Mouse (Mus musculus): ENCODE measurements around the gene Hadh. TPM values are rescaled to one million over a fixed set of nuclear protein-coding genes. Genes with fewer than 3 reads are reported as not detected.

Gene Hadh
- polyA plus RNA-seq, 1 experiment: 41.0 TPM

DNA sequence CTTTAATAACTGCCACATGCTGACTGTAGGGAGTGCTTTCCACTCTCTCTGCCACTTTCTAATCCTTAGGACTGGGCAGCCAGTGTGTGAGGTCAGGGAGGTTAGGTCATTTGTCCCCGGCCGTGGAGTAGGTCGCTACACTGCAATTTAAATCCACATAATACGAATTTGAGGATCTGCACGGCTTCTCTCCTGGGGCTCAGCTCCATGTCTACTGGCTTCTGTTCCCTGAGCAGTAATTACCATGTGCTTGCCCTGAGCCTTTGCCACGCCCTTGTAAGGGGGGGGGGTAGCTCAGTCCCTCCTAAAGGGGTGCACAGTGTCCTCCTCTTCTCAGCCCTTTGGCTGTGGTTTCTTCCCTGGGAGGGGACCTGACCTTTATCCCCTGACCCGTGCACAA is 69.6 kb downstream of the Hadh start:
- Histone ChIP-seq H3K4me1 (ENCODE audit: control insufficient read depth, insufficient read depth, low read length) (no peaks in the 10 kb centered on the region), H3K4me3 (ENCODE audit: insufficient read depth, low read length) (no peak overlapping the region), H3K27ac (ENCODE audit: insufficient read depth, low read depth, low read length) (no peak overlapping the region)
- TF ChIP-seq CTCF (IDR thresholded peaks at IDR 0.05; ENCODE audit: low read depth, low read length) (no peak), POLR2A (IDR thresholded peaks at IDR 0.05; ENCODE audit: borderline replicate concordance, low read depth, low read length) (no peak)

DNA sequence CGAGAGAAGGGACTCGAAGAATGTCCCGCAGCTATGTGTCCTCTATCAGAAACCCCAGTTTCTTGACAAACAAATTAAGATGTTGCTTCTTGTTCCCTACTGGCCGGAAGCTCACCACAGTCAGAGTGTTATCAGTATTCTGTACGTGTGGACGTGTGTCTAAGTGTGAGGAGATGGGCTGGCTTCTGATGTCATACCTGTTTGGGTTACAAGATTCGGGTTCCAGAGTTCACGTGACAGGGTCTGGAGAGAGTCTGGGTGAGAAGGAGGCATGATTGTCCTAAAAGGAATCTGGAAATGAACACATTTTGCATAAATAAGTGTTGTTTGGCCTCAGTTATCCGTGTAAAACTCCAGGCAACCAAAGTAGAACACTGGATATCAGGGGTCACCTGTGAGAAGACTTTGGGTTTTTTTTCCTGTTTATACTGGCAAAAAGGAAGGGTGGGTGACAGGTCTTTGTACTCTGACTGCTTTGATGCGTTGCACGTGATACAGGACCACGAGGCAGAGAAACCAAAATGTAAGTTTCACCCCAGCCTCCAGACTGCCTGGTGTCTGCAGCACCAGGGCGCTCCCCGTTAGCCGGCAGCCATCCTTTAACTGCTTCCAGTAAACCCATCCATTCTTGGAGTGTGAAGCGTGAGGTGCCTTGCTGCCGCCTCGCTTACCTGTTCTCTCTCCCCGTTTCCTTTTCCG is 72.2 kb downstream of the Hadh start:
- TF ChIP-seq CTCF (IDR thresholded peaks at IDR 0.05; ENCODE audit: low read depth, low read length) (no peak), POLR2A (IDR thresholded peaks at IDR 0.05; ENCODE audit: borderline replicate concordance, low read depth, low read length) (no peak)
- no peak overlapping the region for H3K4me3 ChIP-seq (ENCODE audit: insufficient read depth, low read length)
- H3K27ac ChIP-seq (ENCODE audit: insufficient read depth, low read depth, low read length): no peak overlapping the region
- H3K4me1 ChIP-seq (ENCODE audit: control insufficient read depth, insufficient read depth, low read length): no peaks in the 10 kb centered on the region

DNA sequence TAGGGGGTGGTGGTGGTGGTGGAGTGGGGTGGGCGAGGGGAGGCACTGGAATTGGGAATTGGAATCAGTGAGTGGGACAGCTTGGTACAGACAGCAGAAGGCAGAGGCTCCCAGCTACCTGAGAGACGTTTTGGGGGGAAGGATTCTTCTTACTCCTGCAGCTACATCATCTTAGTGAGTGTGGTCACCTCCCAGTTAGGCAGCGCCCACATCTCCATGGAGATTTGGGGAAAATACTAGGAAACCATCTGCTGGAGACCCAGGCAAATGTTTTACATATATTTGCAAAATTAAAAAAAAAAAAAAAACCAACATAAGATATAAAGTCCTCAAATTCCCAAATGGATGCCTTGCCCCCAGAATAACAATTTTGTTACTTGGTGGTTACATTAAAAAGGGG is 72.9 kb downstream of the Hadh start:
- H3K4me3 ChIP-seq (ENCODE audit: insufficient read depth, low read length): no peak overlapping the region

GRCm38 (mm10) chr3:131196507-131197019 is 75.3 kb downstream of the Hadh start:
- no peaks in the 10 kb centered on the region for H3K4me1 ChIP-seq (ENCODE audit: control insufficient read depth, insufficient read depth, low read length)
- no peak overlapping the region for H3K27ac ChIP-seq (ENCODE audit: insufficient read depth, low read depth, low read length)
- TF ChIP-seq CTCF (IDR thresholded peaks at IDR 0.05; ENCODE audit: low read depth, low read length) (no peak), POLR2A (IDR thresholded peaks at IDR 0.05; ENCODE audit: borderline replicate concordance, low read depth, low read length) (no peak)
- H3K4me3 ChIP-seq (ENCODE audit: insufficient read depth, low read length): no peak overlapping the region

More for the DNA sequence above, 72.9 kb downstream of the Hadh start:
- Histone ChIP-seq H3K4me1 (ENCODE audit: control insufficient read depth, insufficient read depth, low read length) (no peaks in the 10 kb centered on the region), H3K27ac (ENCODE audit: insufficient read depth, low read depth, low read length) (no peak overlapping the region)
- no peak for TF ChIP-seq CTCF (IDR thresholded peaks at IDR 0.05; ENCODE audit: low read depth, low read length)
- no peak for TF ChIP-seq POLR2A (IDR thresholded peaks at IDR 0.05; ENCODE audit: borderline replicate concordance, low read depth, low read length)

DNA sequence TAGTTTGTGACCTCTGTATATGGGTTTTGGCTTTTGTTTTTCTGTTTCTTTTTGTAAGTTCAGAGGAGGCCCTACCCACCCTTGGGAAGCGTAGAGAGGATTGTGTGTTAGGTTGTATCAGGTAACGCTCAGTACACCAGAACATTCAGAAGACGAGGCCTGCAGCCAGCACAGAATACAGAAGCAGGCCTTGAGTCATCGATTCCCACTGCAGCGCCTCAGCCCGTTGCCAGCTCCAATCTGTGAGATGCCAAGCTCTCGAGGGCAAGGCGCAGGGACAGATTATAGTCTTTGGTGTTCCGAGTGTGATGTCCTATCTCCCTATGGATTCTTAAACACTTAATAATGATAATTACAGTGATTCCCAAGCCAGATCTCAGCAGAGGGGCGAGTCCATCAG is 75.9 kb downstream of the Hadh start:
- no peak overlapping the region for H3K27ac ChIP-seq (ENCODE audit: insufficient read depth, low read depth, low read length)
- H3K4me1 ChIP-seq (ENCODE audit: control insufficient read depth, insufficient read depth, low read length): no peaks in the 10 kb centered on the region
- no peak overlapping the region for H3K4me3 ChIP-seq (ENCODE audit: insufficient read depth, low read length)
- no peak for TF ChIP-seq CTCF (IDR thresholded peaks at IDR 0.05; ENCODE audit: low read depth, low read length)
- no peak for TF ChIP-seq POLR2A (IDR thresholded peaks at IDR 0.05; ENCODE audit: borderline replicate concordance, low read depth, low read length)

GRCm38 (mm10) chr3:131191454-131191853 is 80.4 kb downstream of the Hadh start:
- TF ChIP-seq POLR2A (IDR thresholded peaks at IDR 0.05; ENCODE audit: borderline replicate concordance, low read depth, low read length): no peak
- TF ChIP-seq CTCF (IDR thresholded peaks at IDR 0.05; ENCODE audit: low read depth, low read length): no peak
- no peak overlapping the region for H3K27ac ChIP-seq (ENCODE audit: insufficient read depth, low read depth, low read length)
- no peak overlapping the region for H3K4me3 ChIP-seq (ENCODE audit: insufficient read depth, low read length)
- no peaks in the 10 kb centered on the region for H3K4me1 ChIP-seq (ENCODE audit: control insufficient read depth, insufficient read depth, low read length)

DNA sequence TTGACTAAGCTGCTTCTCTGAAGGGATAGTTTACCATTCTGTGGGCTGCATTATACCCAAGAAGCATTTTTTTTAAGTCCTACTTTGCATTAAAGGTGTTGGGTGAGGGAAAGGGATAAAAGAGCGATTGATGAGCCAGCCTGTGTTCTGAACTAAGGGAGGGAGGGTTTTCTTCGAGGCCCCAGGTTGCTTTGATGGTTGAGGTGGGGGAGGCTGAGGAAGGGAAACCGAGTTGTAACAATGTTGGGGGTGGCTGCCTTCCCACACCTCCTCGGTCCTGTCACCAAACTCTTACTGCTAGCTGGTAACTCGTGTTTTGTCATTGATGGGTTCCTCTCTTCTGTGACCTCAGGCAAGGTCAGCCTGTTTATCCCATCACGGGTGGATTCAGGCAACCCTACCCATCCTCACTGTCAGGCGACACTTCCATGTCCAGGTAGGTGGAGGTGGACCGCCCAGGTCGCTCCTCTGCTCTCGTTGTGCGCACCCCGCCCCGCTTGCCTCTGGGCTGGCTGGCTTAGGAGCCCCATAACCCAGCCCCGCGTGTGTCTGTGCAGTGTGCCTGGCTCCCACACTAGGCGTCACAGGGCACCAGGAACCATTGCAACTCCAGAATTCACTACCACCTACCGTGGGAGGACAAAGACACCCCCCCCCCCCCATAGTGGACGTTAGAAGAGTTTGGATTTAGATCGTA is 81.1 kb downstream of the Hadh start:
- Histone ChIP-seq H3K4me3 (ENCODE audit: insufficient read depth, low read length) (no peak overlapping the region), H3K4me1 (ENCODE audit: control insufficient read depth, insufficient read depth, low read length) (no peaks in the 10 kb centered on the region)
- TF ChIP-seq CTCF (IDR thresholded peaks at IDR 0.05; ENCODE audit: low read depth, low read length) (no peak), POLR2A (IDR thresholded peaks at IDR 0.05; ENCODE audit: borderline replicate concordance, low read depth, low read length) (no peak)

DNA sequence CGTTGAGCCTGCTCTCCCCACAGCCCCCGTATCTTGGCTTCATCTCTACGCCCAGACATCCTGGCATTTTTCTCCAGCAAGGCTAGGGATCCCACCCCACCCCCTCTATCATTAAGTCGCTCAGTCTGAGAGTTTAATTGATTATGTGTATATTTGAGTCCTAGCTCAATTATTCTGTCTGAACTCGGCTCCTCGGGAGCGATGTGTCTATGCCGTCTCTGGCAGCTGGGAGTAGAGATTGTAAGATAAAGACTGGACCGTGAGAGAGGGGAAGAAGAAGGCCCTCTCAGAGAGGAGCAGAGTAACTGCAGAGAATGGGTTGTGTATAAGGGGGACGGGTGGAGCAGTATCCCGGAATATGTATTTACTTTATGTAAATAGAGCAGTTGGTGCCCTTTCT is 81.7 kb downstream of the Hadh start:
- no peak for TF ChIP-seq POLR2A (IDR thresholded peaks at IDR 0.05; ENCODE audit: borderline replicate concordance, low read depth, low read length)
- no peak for TF ChIP-seq CTCF (IDR thresholded peaks at IDR 0.05; ENCODE audit: low read depth, low read length)

More for the DNA sequence above, 81.1 kb downstream of the Hadh start:
- H3K27ac ChIP-seq (ENCODE audit: insufficient read depth, low read depth, low read length): no peak overlapping the region

DNA sequence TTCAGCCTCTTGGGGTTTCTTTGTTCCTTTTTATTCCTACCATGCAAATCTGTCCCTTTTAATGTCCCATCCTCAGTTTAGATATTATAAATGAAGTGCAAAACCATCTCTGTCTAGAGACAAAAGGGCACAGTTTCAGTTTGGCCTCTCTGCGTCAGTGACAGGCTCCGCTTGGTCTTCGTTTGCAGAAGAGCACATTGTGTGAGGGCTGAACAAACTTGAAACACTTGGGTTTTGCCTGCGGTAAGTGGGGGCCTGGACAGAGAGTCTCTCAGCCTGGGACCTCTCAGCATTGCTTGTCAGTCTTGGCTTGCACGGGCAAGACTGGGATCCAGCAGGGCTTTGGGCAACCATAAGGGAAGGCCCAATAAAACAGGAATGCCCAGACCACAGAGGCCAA is 85.7 kb downstream of the Hadh start:
- no peak overlapping the region for H3K4me3 ChIP-seq (ENCODE audit: insufficient read depth, low read length)
- TF ChIP-seq POLR2A (IDR thresholded peaks at IDR 0.05; ENCODE audit: borderline replicate concordance, low read depth, low read length): no peak
- TF ChIP-seq CTCF (IDR thresholded peaks at IDR 0.05; ENCODE audit: low read depth, low read length): no peak
- H3K27ac ChIP-seq (ENCODE audit: insufficient read depth, low read depth, low read length): no peak overlapping the region
- no peaks in the 10 kb centered on the region for H3K4me1 ChIP-seq (ENCODE audit: control insufficient read depth, insufficient read depth, low read length)

More for the DNA sequence above, 81.7 kb downstream of the Hadh start:
- H3K27ac ChIP-seq (ENCODE audit: insufficient read depth, low read depth, low read length): no peak overlapping the region
- no peaks in the 10 kb centered on the region for H3K4me1 ChIP-seq (ENCODE audit: control insufficient read depth, insufficient read depth, low read length)
- no peak overlapping the region for H3K4me3 ChIP-seq (ENCODE audit: insufficient read depth, low read length)

Other genes starting within 250 kb of the Hadh start
- not detected in 2 replicates for gene Lef1, start 161.6 kb downstream of the Hadh start, polyA plus RNA-seq (2012; ENCODE audit: insufficient read depth, insufficient read length, missing spikeins)
- 0.31 and 0.56 TPM in 2 replicates for gene Cyp2u1, start 31.1 kb upstream of the Hadh start, polyA plus RNA-seq (2012; ENCODE audit: insufficient read depth, insufficient read length, missing spikeins)
- 0.63 and 0.73 TPM in 2 replicates for gene Sgms2, start 219.3 kb upstream of the Hadh start, polyA plus RNA-seq (2012; ENCODE audit: insufficient read depth, insufficient read length, missing spikeins)

All from bone marrow macrophage, adult 2 months (primary cell).